Mouse (Mus musculus) adrenal gland, adult 2 months (tissue): ENCODE data around the gene Zp3. TPM values are rescaled to one million over a fixed set of nuclear protein-coding genes. Genes with fewer than 3 reads are reported as not detected.

Experiments used
- DNase-seq: peaks from one replicate; pipeline ENCODE4 v3.0.0; 2021
- polyA plus RNA-seq: library from polyadenylated mRNA; depleted of rRNA; stranded (reverse); fragments of >200 nt; gene quantifications from 2 replicates; pipeline ENCODE4 v1.2.3, GENCODE M21; 2012
- total RNA-seq, 2 experiments: library from RNA; stranded (reverse); gene quantifications; 2 replicates each; pipeline ENCODE4 v1.2.3; 2021

Gene Zp3
- total and polyA plus RNA-seq, 3 experiments: not detected

GRCm38 (mm10) chr5:135960909-135961635 is 18.8 kb upstream of the Zp3 start:
- peak; percentile 15 for DNase-seq

GRCm38 (mm10) chr5:135962125-135962491 is 17.8 kb upstream of the Zp3 start:
- DNase-seq: no peak

- DNase-seq: peak; percentile 99
These were observed 17.2 kb upstream of the Zp3 start for GRCm38 (mm10) chr5:135962492-135963279.

- DNase-seq: no peak
These were observed 16.6 kb upstream of the Zp3 start for GRCm38 (mm10) chr5:135963280-135963627.

- DNase-seq: peak; percentile 45
These were observed 14.4 kb upstream of the Zp3 start for GRCm38 (mm10) chr5:135965501-135965930.

GRCm38 (mm10) chr5:135966866-135967265 is 13.0 kb upstream of the Zp3 start:
- DNase-seq: no peak

DNA sequence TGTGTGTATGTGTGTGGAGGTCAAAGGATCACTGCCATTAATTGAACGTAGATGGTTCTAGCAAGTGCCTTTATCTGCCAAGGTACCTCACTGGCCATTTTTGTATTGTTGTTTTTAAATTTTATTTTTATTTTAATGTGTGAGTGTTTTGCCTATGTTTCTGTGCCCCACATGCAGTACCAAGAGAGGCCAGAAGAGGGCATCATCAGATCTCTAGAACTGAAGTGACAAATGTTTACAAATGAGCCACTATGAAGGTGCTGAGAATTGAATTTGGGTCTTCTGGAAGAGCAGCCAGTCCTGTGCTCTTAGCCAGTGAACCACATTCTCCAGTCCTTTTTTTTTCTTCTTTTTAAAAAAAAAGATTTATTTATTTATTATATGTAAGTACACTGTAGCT is 11.1 kb upstream of the Zp3 start:
- no peak for DNase-seq

DNA sequence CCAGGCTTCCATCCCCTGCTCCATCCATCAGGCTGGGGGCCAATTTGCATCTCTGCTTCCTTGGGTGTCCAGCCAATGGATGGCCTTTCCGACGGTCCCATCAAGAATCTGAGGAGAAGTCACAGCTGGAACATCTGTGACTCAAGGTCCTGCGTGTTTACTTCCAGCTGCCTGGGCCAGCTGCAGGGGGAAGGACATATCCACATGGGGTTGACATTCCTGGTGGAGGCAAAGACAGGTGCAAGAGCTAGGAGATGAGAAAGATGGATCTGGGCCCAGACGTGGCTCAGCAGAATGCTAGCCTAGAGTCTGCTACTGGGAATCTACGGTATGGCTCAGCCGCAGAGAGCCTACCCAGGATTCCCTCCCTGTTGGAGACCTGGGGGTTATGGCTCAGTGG is 9.7 kb upstream of the Zp3 start:
- no peak for DNase-seq

GRCm38 (mm10) chr5:135971876-135972275 is 8.0 kb upstream of the Zp3 start:
- DNase-seq: no peak

GRCm38 (mm10) chr5:135974365-135974764 is 5.5 kb upstream of the Zp3 start, which contains the start of gene Ssc4d:
Gene Ssc4d (minus strand): TSS chr5:135974531.
- no peak for DNase-seq

- peak; percentile 69 for DNase-seq
These were observed 3.8 kb upstream of the Zp3 start for GRCm38 (mm10) chr5:135975893-135976668.

- no peak for DNase-seq
These were observed 518 bp upstream of the Zp3 start for GRCm38 (mm10) chr5:135979381-135979780.

DNA sequence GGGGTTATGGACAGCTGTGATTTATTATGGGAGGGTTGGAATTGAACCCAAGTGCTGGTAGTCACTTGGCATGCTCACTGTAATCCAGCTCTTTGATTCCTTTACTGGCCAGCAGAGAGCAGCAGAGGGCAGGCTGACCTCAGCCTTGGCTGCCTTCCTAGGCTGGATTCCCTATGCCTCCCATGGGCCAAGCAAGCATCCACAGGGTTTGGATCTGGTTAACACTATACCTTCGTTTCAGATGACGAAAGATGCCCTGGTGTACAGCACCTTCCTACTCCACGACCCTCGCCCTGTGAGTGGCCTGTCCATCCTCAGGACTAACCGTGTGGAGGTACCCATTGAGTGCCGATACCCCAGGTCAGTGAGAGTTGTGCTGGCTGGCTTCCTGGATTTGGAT is 2.5 kb downstream of the Zp3 start:
- DNase-seq: peak; percentile 67

DNA sequence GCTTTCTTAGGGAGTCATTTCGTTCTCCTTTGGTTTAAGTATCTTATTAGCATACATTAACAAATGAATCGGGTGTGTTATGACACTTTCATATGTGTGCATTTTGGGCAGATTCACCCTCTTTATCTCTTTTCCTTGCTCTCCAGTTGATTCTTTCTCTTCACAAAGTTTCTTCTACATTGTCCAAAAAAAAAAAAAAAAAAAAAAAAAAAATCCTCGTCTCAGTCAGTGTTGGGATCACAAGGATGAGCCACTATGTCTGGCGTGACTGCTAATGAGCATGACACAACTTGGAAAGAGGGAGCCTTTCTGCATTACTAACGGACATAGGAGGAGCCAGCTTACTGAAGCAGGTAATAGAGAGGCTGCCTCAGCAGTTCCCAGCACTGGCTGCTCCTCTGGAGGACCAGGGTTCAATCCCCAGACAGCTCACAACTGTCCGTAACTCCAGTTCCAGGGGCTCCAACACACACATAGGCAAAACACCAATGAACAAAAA is 4.7 kb downstream of the Zp3 start:
- no peak for DNase-seq

- no peak for DNase-seq
These were observed 7.3 kb downstream of the Zp3 start for GRCm38 (mm10) chr5:135987248-135987647.

GRCm38 (mm10) chr5:135990601-135991000 is 10.7 kb downstream of the Zp3 start:
- no peak for DNase-seq

DNA sequence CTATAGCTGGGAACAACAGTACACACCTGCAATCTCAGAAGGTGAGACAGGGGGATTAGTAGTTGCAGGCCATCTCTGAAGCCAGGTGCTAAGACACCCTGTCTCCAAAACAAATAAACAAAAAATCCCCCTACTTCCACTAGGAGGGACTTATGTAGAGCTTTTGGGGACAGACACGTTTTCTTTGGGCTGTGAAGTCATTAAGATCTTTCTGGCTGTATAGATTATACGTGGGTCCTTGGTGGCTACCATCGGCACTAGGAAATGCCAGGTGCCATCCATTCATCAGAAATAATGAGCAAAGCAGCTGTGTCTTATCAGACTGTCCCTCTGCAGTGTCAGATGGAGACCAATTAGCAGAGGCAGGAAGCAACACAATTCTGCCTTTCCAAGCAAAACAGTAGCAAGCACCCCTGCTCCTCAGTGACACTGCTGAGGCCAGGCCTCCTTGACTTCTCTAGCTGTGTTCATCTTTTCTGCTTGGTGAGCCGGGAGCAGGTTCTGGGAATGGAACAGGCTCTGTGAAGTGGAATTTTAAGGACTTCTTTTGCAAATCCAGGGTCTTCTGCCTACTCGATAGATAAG is 13.6 kb downstream of the Zp3 start:
- no peak for DNase-seq

DNA sequence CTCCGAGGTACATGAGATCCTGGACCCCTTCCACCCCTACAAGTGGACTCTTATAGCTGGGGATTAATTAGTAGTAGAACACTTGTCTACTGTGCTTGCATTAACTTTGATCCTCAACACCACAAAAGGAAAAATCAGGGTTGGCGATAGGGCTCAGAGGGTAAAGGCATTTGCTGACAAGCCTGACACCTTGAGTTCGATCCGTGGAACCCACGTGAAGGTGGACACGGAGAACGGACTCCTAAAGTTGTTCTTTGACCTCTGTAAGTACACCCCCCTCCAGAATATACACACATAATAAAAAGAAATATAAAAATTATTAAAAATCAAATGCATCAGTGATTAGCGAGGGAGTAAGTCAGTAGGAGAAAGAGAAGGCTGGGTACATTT is 14.4 kb downstream of the Zp3 start:
- no peak for DNase-seq

DNA sequence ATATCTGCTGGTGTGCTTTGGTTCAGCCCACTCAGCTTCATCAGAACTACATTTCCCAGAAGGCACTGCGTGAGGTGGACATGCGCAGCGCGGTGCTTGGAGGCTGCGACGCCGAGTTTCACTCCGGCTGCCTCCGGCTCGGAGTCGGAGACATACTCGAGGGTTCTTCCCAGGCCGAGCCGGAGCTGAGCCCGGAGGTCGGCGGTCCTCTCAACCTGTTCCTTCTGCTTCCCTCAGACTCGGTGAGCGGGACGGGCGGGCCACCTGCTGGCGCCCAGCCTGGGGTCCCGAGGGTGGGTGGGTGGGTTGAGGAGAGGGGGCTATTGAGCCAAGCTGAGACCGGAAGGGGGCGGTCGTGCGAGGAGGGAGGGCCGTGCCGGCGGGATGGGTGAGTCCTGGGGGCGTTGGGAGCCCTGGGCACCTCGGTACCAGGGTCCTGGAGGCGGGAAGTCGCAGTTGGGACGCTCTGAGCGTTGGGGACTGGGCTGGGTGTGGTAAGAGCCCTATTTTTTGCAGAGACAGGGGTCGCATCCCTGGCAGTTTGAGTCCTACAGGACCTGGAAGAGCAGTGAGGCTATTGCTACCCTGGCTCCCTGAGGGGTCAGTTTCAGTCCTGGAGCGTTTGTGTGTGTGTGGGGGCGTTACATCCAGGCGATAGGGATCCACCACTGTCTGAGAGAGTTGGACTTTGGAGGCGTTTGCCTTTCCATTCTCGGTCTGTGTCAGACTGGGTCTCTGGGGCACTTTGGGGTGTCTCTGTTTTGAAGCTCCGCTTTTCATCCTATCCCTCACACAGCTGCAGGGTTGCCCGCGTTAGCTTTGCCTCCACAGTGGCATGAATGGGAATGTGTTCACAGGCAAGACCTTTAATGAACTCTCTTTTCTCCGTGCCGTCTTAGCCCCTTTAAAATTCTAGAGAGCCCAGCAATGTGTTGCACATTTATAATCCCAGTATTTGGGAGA is 15.1 kb downstream of the Zp3 start, which contains the start of gene Dtx2:
TSS of gene Dtx2 (plus strand) at position 76 of the 963 bp plus-strand sequence.
- peak; percentile 92 for DNase-seq

DNA sequence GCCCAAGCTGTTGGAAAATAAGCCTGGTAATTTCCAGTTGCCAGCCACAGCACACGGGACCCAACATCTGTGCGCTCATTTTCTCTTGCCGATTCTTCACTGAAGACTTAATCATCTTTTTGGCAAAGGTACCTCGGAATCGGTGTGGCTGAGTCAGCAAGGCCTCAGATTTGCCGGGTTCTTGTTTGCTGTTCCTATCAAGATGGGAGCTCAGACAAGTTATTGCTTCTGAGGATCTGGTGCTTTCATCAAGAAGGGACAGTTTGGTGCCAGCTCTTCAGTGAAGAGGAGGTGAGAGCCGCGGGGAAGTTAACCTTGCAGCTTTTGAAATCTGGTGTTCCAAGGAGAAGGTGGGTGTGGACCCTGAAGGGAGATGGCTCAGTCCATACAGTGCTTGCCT is 16.3 kb downstream of the Zp3 start:
- peak; percentile 49 for DNase-seq

DNA sequence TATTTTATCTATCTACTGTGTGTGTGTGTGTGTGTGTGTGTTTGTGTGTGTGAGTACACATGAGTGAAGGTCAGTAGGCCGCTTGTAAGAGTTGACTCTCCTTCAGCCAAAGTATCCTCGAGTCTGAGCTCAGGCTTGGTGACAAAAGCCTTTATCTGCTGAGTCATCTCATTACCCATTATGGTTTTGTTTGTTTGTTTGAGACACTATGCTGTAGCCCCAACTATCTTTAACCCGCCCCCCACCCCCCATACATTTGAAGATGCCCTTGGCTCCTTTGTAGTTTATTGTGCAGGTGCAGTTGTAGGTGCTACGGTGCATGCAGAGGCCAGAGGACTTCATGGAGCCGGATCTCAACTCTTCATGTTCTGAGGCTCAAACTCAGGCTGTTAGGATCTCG is 21.3 kb downstream of the Zp3 start:
- no peak for DNase-seq
